In the genomic region with DNA sequence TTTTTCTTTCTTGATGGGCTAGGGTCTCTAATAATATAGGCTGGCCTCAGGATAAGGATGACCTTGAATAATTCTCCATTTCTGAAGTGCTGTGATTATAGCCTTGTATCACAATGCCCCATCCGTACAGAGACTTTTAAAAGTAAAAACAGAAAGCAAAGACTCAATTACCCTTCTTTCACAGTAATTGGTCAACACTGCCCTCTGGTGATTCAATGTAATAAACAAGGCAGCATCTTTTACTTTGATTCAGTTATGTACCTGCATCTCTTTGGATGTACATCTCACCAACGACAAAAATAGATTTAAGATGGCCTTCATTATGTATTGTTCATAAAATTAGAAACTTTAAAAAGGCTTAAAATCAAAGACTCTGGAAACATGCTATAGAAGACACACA, we compare ENCODE assay signal across 10 mouse cellular contexts. TPM values are rescaled to one million over a fixed set of nuclear protein-coding genes. Genes with fewer than 3 reads are reported as not detected.
DNase-seq lines count a peak whose midpoint lies in the region; ATAC-seq lines count a peak whose summit lies in the region.
"Had no signal": no experiment of that assay in that cellular context is flagged by ENCODE, and none has a peak within 500 bp of the region (broad histone marks: within the 10 kb centered on the region; RNA-seq: fewer than 3 reads in every experiment).

No protein-coding gene starts in this region.

- H3K27me3 ChIP-seq in embryonic facial prominence, embryonic 11.5 days (ENCODE audit: control insufficient read depth, insufficient read depth, low read length), result no peaks in the 10 kb centered on the region
- H3K27me3 ChIP-seq in embryonic facial prominence, embryonic 10.5 days (replicated peaks; ENCODE audit: low read depth, poor library complexity, severe bottlenecking), result no peaks in the 10 kb centered on the region
- H3K27me3 ChIP-seq: embryonic facial prominence, embryonic 15.5 days had no signal

- DNase-seq in embryonic facial prominence, embryonic 11.5 days (ENCODE audit: low spot score), result peak; percentile 60
- no peak for DNase-seq in embryonic facial prominence, embryonic 10.5 days (ENCODE audit: low spot score)
- peak; percentile 13 for DNase-seq in left cerebral cortex, adult 11 months (ENCODE audit: low spot score)
- DNase-seq in left cerebral cortex, postnatal 36 days (ENCODE audit: low spot score in 2 of 2), result no peak
- DNase-seq in ES-CJ7 (ENCODE audit: low read depth, low spot score), result peak; percentile 48
- peak; percentile 16 for DNase-seq in fibroblast of lung, adult 2 months (ENCODE audit: low read depth)
- no peak for DNase-seq in frontal cortex, postnatal 36 days (ENCODE audit: low spot score in 2 of 2)
- no peak for DNase-seq in ovary, postnatal 36 days (ENCODE audit: low spot score)
- DNase-seq: thymus, adult 2 months had no signal

- ATAC-seq in embryonic facial prominence, embryonic 11.5 days (replicated peaks; ENCODE audit: insufficient number of reproducible peaks, low FRiP score, low TSS enrichment, low read depth), result no peak

- no peak overlapping the region for H3K27ac ChIP-seq in embryonic facial prominence, embryonic 11.5 days (replicated peaks; ENCODE audit: low read depth, low read length)
- H3K27ac ChIP-seq in embryonic facial prominence, embryonic 10.5 days (replicated peaks), result no peak overlapping the region
- H3K27ac ChIP-seq: embryonic facial prominence, embryonic 15.5 days had no signal

- intact Hi-C loops in left cerebral cortex, postnatal 36 days (cut with DNase I), result loop anchor here (10.0 kb wide), 1 partner anchor 70 kb away; the partner anchor contains the start of genes Ahsa1 and Vipas39

- WGBS in embryonic facial prominence, embryonic 11.5 days, result 42% methylated on average over 2 of the region's 2 CpGs
- 50% methylated on average over 2 of the region's 2 CpGs for WGBS in embryonic facial prominence, embryonic 10.5 days

- H3K4me1 ChIP-seq in embryonic facial prominence, embryonic 11.5 days (ENCODE audit: control insufficient read depth, insufficient read depth, low read length), result no peaks in the 10 kb centered on the region
- H3K4me1 ChIP-seq in embryonic facial prominence, embryonic 10.5 days, result peaks cover 9% of the 10 kb centered on the region; the same call in 1 of the 2 replicates

- H3K9me3 ChIP-seq in embryonic facial prominence, embryonic 11.5 days (replicated peaks; ENCODE audit: control insufficient read depth, low read length), result no peaks in the 10 kb centered on the region
- H3K9me3 ChIP-seq in embryonic facial prominence, embryonic 10.5 days, result no peaks in the 10 kb centered on the region
- H3K9me3 ChIP-seq: embryonic facial prominence, embryonic 15.5 days had no signal

- H3K9ac ChIP-seq in embryonic facial prominence, embryonic 11.5 days (replicated peaks; ENCODE audit: low read length), result no peak overlapping the region
- H3K9ac ChIP-seq: embryonic facial prominence, embryonic 15.5 days had no signal

- H3K4me2 ChIP-seq in embryonic facial prominence, embryonic 11.5 days (ENCODE audit: low read depth, low read length), result no peak overlapping the region
- H3K4me2 ChIP-seq: embryonic facial prominence, embryonic 15.5 days had no signal

- no peaks in the 10 kb centered on the region for H3K36me3 ChIP-seq in embryonic facial prominence, embryonic 11.5 days (replicated peaks; ENCODE audit: control insufficient read depth, insufficient read depth, low read depth, low read length)
- H3K36me3 ChIP-seq in embryonic facial prominence, embryonic 10.5 days (replicated peaks), result peaks cover 12% of the 10 kb centered on the region

- H3K4me3 ChIP-seq in embryonic facial prominence, embryonic 11.5 days (ENCODE audit: low read depth, low read length), result no peak overlapping the region
- no peak overlapping the region for H3K4me3 ChIP-seq in embryonic facial prominence, embryonic 10.5 days
- H3K4me3 ChIP-seq: embryonic facial prominence, embryonic 15.5 days had no signal

RNA-seq across cellular contexts. Expression of gene Ism2, which starts 35.4 kb away (rescaled TPM):
- polyA plus RNA-seq in embryonic facial prominence, embryonic 11.5 days (2014; fragmentation: Nextera tagmentation; extraction: Ambion mirVana), result 0.34 and 0.98 TPM in 2 replicates
- polyA plus RNA-seq in embryonic facial prominence, embryonic 10.5 days (2016; fragmentation: Nextera tagmentation; extraction: Ambion mirVana), result 1.00 and 1.3 TPM in 2 replicates
- total RNA-seq in left cerebral cortex, postnatal 36 days (2021), result under 1 TPM in 1 of 2 experiments, not detected in 1; 0.32 TPM

RNA-seq across cellular contexts. Expression of gene Sptlc2, which starts 53.3 kb away (rescaled TPM):
- 65.0 and 66.1 TPM in 2 replicates for polyA plus RNA-seq in embryonic facial prominence, embryonic 11.5 days (2014; fragmentation: Nextera tagmentation; extraction: Ambion mirVana)
- 58.5 and 61.8 TPM in 2 replicates for polyA plus RNA-seq in embryonic facial prominence, embryonic 10.5 days (2016; fragmentation: Nextera tagmentation; extraction: Ambion mirVana)
- 10 to 100 TPM; 33.7 to 34.1 TPM for total RNA-seq in left cerebral cortex, postnatal 36 days (2021)

Comparison
In these comparisons a context has a peak if more than half of its experiments do, and no peak if none do; other contexts are left out.
1. DNase-seq: peak in embryonic facial prominence, embryonic 11.5 days (single experiment), left cerebral cortex, adult 11 months (single experiment), ES-CJ7 (single experiment) and fibroblast of lung, adult 2 months (single experiment); none in embryonic facial prominence, embryonic 10.5 days (single experiment), left cerebral cortex, postnatal 36 days (0 of 2), frontal cortex, postnatal 36 days (0 of 2) and ovary, postnatal 36 days (single experiment).